Mouse (Mus musculus): ENCODE measurements at regions not wholly inside any gene's neighbourhood (a gene's known extent, or its start where the extent isn't known, plus 50 kb on each side); places are given as distances from the start of the nearest gene placed in this dataset.

- TF ChIP-seq FLI1 (IDR thresholded peaks at IDR 0.05; ENCODE audit: low read length) (no peak), GATA1 (IDR thresholded peaks at IDR 0.05; ENCODE audit: borderline replicate concordance, low read length) (no peak)
These were observed 165.4 kb downstream of the Gm11077 start for GRCm38 (mm10) chr6:140894467-140894866.
